Mouse (Mus musculus): ENCODE data around the gene Cemip2.

The Cemip2 gene

DNA sequence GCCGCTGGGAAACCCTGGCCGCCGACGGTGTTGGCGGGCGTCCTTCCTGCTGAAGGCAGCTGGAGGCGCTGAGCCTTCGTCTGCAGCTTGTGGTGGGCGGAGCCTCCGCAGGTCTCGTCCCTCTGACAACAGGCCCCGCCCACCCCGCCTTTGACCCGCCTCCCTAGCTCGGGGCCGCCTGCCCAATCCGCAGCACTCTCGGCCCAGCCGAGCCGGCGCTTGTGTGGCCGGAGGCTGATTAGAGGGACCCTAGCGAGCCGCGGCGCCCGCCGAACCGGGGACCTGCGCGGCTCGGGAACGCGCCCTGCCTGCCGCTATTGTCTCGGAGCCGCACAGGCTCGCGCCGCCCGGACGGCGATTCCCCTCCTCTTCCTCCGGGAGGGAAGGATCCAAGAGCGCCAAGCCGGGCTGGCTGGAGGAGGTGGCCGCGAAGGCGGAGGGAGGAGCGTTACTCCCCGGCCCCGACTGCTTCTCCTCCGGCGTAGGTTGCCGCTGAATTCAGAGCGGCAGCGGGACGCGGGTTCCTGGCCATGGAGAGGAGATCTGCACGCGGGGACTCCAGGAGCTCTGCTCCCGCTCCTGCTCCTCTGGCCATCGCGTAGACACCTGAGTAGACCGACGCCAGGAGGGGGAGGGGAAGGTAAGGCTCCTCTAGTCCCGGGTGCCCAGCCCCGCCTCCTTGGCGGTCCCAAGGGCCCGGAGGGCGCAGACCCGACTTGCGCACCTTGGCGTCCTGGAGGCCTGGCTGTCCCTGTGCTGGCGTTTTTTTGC, at the start of gene Cemip2:
TSS of gene Cemip2 (plus strand) at position 196 of the 771 bp plus-strand sequence.
- peak; percentile 97 to 99 for DNase-seq

DNA sequence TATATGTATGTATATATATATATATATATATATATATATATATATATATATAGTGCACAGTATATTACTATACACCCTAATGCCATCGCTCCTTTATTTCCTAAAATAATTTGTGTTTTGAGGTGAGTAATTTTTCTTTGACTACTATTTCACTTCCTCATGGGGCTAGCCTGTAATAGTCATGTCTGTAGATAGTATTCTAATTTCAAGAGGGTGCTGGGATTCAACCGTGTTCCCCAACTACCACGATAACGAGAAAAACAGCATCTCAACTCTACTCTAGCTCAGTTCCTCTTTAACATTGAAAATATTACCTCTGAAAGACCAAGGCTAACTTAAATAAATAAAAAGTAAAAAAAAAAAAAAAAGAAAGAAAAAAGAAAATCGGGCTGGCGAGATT, 49.8 kb upstream of the Cemip2 start:
- DNase-seq: no peak

DNA sequence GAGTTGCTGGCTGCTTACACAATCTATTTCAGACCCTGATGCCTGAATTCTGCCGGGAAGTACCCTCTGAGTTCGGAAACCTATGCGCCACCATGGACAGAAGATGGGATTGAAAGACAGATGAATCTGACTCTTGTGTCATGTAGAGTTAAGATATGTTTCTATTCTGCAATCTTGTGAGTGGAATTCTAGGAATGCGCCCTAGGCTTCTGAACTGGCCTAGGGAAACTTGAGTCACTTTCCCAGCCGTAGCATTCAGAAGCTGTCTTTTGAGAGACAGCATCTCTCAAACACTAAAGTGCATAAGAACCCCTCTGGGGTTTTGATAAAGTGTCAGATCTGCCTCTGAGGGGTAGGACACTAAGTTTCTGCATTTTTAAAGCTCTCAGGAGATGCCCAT, 46.3 kb upstream of the Cemip2 start:
- no peak for DNase-seq

DNA sequence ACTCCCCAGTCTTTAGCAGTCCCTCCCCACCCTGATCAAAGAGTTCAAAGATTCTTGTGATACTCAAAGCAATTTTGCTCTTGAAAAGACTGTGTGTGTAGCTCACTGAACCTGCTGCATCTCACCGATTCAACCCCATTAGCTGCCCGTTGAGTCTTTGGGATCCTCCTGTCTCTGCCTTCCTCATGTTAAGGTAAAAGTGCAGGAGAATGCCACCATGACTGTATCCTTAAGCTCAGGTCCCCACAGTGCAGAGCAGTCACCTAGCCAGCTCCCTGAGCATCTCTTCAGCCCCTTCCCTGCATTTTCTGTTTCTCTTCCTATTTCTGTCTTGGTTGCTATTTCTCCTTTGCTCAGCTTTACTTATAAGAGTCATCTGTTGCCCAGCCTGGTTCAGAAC, 45.0 kb upstream of the Cemip2 start:
- DNase-seq: no peak

DNA sequence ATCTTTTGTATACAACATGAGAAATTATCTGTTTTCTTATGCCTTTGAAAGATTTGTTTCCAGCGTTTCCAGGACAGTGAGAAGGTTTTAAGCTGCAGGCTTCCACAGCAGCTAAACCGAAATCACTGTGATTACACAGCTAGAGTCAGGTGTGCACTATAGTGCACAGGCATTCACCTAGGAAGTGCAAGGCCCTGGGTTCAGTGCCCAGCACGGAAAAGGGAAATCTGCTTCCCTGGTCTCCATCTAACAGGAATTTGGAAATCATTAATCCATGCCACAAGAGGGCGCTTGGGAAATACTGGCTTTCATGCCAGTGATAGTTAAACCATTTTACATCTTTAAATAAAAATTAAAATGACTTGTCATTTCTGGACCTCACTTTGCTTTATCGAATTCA, 44.0 kb upstream of the Cemip2 start:
- DNase-seq: peak; percentile 41 to 70

DNA sequence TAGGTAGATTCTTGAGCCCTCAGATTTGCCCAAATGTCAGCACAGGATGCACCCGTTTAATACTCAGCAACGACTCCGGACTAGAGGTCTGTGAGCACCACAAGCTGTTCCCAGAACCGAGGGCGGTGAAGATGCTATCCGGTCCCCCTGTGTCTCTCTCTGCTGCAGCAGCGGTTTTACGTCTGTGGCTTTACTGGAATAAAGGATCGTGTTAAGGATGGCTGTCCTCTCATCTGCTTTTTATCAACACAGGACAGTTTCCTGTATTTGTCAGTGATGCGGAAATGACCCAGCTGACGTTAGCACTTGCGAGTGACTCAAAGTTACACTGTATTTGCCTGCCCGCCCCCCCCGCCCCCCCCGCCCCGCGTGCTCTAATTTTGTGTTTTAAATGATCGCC, 40.7 kb upstream of the Cemip2 start:
- DNase-seq: peak; percentile 45

DNA sequence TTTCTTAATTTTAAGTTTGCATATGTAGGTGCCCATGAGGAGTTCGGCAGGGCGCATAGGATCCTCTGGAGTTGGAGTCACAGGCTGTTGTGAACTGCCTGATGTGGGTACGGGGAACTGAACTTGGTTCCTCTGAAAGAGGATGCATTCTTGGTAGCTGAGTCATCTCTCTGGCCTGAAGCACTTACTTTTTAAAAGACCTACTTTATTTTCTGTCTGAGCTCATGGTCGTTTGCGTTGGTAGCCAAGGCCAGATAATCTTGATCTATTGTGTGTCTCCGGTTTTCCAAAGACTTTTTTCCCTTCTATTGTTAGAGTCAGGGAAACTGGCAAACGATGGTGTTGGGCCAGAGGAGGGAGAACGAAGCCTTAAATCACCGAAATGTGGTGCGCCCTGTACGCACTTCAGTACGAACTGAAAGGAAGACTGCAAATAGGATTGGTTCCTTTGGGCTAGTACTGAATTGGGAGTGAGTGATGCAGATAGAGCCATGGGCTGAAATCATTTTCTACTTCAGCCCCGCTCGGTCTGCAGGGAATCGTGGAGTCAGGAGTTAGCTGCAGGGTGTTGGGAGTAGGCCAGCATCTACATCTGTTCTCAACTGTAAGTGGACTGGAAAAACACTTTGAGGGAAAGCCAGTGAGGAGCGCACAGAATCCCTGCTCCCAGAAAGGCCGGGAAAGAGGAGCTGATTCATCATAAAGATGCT, 40.1 kb upstream of the Cemip2 start:
- DNase-seq: peak; percentile 43 to 48

DNA sequence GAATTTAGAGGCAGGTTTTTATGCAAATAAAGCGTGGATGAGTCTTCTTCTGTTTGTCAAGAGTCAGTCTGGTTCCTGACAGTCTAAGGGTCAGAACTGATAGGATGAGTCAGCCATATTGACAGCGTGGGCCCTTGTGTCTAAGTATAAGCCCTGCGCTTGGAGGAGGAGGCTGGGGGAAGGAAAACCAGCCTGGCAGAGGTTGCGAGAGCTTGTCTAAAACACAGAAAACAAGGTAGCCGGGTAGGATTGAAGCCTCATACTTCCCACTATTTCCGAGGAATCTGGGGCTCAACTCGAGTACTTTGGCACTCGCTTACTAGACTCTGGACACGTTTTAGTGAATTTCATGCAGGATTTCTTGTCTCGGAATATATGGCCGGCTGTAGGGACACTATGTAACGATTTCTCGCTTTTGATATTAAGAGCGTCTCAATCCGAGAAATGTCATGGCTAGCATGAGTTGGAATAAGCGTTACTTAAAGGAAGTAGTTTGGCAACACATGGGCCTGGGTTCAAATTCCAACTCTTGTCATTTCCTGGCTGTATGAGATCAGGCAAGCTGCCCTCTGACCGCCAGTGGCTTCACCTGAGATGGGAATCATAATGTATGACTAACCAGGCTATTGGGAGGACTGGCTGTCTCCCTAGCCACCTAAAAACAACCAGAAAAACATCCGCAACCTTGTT, 39.4 kb upstream of the Cemip2 start:
- DNase-seq: peak in 1 of 2 experiments; percentile 4

DNA sequence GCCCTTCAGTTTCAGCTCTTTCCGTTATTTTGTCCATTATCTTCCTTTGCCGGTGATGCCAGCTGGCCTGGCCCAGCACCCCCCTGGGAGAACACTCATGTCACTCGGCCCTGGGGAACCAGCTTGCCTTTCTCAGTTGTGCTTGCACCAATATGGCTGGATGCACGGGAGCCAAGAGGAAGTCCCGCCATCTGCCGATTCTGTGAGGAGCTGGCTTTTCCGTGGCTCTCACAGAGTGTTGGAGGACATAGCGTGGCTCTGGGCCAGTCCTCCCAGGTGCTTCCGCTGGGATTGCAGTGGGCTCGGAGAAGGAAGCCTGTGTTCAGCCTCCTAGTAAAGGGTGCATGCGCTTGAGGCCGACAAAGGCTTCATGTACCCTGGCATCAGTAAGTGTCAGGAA, 36.0 kb upstream of the Cemip2 start:
- no peak for DNase-seq

DNA sequence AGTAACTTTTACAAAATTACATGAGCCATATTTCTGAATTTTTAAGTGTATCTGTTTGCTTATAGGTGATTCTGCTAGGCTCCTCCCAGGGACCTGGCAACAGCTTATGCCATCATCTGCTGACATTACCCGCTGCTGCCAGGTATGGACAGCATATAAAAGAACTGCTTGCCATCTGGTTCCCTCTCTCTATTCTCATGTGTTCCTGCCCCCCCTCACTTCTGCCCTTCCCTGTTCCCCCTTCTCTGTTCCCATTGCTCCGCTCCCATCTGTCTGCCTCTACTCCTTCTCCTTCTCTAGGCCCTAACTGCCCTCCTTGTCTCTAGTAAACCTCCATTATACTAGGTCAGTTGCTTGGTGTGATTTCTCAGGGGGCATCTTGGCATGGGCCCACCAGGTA, 32.6 kb upstream of the Cemip2 start:
- DNase-seq: no peak

DNA sequence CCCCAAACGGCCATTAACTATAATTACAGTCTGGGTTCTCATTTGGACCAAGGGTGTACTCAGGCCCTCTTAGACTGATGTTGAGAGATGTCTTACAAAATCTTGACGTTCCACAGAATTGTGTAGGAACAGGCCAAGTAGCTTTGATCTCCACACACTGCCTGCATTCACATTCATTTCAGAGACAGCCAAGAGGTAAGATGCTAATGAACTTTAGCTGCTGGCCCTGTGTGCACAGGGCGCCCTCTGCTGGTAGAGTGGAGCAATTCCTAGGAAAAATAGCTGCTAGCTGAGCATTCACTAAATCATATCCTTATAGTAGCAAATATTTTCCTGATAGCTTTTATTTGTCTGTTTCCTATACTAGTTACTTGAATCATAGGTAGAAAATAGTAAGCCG, 30.8 kb upstream of the Cemip2 start:
- peak; percentile 64 to 81 for DNase-seq

DNA sequence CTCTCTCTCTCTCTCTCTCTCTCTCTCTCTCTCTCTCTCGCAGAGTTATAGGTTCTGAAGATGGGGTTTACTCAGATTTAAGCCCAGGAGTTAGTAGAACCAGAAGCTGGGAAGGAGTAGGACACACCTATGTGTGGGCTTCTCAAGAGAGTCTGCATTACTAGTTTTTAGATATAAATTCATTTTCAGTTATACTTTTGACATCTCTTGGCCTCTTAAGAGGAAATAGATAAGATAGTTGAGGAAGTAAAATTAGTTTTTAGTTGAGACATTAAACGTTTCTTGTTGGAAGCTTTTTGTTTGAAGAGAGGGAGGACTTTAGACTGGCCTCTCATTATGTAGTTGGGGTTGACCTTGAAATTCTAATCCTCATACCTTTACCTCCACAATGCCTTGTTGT, 28.0 kb upstream of the Cemip2 start:
- DNase-seq: no peak

DNA sequence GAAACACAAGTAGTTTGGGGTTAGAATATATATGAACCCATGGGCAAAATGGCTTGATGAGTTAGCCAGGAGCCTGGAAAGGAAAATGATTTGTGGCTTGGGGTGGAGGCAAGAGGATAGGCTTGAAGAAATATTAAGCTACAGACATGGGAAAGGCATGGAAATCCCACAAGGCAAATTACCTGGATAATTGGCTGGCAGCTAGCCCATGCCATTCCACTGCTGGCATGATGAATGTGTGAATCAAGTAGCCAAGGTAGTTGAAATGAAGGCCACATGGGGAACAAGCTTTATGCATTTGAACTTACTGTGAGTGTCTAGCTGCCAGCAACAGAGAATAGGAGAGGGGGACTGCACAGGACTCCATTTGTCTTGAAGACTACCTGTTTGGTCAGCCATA, 16.5 kb upstream of the Cemip2 start:
- no peak for DNase-seq

DNA sequence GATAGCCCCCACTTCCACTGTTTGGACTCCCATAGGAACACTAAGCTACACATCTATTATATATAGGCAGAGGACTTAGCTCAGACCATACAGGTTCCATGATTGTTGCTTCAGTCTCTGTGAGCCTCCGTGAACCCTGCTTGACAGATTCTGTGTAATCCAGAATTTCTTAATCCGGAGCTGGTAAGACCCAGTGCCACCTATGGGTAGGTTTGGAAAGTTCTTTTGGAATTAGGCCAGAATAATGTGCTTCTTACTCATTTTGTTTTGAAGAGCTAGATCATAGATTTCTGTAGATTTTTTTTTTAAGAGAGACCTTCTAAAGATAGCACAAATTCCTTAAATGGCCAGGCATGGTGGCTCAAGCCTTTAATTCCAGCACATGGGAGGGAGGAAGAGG, 14.1 kb upstream of the Cemip2 start:
- no peak for DNase-seq

DNA sequence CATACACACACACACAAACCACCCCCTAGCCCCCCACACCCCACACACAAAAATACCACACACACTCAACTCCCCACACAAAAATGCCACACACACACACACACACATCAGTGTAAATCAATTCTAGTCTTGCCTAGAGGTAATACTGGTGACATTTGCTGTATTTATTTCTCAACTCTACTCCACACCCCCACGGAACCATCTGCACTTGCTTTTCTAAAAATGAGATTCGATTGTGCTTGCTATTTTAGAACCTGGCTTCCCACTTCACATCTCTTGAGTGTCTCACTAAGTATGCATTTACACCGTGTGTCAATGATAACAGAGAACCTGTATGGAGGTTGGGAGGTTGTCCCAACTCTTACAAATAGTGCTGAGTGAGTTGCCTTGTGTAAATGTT, 13.4 kb upstream of the Cemip2 start:
- no peak for DNase-seq

DNA sequence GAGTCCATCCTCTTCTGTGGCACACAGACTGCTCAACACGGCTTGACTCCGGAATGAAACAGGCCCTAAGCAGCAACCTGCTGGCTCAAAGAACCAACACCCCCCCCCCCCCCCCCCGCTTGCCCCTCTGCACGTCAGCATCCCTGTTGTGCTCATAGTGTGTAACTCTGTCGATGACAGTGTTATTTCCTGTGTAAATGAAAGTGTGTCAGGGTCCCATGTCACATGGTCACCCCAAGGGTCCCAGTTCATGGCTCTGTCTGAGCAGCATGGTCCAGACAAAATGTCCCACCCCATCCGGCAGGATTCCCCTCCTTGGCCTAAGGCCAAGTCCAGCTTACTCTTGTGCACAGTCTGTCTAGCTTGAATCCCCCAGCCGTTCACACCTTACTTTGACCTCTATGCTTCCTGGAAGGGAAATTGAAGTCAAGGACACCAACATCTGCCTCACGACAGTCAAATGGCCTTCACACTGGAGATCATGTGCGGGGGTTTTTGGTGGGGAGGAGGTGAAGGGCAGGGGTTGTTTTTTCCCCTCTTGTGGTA, 10.6 kb upstream of the Cemip2 start:
- DNase-seq: peak; percentile 25 to 33

DNA sequence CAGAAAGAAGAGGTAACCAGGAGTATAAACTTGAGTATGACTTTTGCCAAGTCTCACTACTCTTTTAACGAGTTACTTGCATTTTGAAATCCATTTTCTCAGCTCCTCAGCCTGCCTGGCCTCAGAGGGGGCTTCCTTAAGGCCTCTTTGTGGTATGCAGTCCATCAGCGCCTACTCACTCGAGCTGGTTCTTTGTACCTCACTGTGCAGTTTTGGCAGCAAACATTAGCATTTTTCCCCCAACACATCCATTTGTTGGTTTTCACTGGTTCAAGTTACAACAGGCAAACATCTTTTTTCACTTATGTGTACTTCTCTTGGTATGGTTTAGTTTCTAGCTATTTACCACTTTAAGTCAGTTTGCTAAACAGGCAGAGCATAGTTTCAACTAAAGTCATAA, 8.3 kb upstream of the Cemip2 start:
- no peak for DNase-seq

DNA sequence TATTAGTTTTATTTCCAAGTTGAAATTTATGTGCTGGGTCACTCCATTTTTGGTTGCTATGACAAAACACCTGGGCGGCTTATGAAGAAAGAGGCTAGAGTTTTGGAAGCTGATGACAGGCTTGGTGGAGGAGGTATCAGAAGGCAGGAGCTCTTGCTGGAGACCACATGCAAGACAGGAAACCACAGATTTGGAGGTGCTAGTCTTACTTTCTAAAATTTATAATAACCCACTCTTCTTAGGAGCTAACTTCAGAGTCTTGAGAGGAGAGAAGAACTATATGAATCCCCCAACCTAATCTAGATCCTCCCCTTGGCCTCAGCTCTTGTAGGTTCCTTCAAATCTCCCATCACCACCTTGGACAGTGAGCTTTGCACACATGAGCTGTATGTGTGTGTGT, 6.6 kb upstream of the Cemip2 start:
- no peak for DNase-seq

DNA sequence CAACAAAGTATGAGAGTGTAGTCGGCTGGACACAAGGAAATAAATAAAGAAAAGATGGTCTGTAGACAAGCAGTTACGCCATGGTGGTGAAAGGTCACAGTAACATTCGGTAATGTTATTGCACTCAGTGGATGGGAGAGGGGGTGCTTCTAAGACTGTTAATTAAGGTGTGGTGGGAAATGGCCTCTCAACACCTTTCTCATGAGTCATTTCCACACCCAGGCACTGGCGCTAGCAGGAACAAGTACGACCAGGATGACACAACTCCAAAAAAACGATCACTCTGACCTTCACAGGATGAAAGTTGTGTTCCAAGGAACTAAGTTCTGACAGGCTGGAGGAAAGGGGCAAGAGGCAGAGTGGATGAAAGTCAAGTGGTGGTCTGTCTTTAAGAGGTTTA, 4.5 kb upstream of the Cemip2 start:
- no peak for DNase-seq

DNA sequence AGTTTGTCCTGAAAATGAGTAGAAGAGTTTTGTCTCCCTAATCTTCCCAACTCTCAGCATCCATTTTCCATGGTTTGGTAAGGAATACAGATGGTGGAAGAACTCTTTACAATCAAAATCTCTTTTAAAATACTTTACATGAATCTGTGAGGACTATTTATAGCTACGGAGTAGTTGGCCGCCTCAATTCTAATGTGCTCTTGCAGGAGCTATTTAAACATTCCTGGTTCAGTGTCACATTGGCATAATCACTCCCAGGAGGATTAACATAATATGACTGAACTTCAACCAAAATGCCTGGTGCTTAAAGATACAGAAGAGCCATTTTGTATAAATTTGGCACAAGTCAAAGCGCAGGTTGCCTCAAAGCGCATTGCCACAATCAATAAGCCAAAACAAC, 2.5 kb upstream of the Cemip2 start:
- no peak for DNase-seq

DNA sequence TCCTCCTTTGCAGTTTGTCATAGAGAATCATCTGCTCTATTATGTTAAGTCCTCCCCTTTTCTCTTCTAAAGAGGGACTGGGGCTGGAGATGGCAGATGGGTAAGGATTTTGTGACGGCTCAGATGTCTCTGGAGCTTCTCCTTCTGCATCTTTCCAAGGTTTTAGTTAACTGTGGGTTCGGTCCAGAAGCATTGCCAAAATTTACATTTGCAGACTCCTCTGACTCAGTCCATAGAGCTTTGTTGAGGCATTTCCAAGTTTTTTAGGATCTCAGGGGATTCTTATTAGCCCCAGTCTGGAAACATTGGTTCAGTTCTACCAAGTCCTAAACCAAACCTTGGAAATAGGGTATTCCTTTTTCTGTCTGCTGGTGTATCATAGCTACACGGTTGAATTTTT, 1.5 kb upstream of the Cemip2 start:
- DNase-seq: no peak

DNA sequence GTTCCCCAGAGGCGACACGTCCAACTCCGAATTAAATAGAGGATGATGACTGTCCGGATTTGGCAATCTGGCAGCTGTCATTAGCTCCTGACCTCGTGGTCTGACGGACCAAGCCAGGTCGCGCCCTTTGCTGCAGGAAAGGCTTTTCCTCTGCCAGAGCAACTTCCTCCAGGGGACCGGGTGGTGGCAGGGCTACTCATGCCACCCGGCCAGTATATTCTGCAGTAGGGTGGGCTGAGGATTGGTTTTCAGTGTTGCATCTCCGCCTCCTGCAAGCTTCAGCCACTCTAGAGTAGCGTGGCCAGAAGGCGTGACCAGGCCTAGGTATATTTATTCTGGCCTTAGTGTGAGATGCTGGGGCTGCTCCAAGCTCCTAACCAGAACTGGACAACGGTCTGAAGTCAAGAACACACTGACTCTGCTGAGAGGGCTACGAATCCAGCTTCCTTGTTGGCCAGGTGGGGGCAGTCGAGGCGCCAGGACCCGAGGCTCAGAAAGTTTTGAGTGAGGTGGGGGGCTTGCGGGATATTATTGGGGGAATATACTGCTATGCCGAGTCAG, 891 bp upstream of the Cemip2 start:
- DNase-seq: peak; percentile 42 to 69

DNA sequence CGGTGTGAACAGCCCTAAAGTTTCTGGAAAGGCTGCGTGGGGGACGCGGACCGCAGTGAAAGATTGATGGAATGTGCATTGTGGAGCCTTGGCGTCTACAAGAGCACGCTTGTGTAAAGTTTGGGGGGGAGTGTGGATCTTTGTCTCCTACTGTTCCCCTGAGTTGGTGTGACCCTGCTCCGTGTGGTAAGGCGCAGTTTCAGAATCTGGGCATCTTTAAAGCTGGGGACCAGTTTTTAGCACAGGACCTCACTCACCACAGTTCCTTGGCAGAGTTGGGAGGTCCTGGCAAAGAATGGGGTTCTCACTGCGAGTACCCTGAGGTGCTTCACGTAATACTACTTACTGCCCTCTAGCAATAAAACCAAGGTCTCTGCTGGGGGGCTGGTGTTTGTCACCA, 964 bp downstream of the Cemip2 start:
- no peak for DNase-seq

All from kidney, postnatal 36 days (tissue).